Mouse (Mus musculus) c-Kit-positive CD71-negative TER-119-negative erythroid progenitor cells, embryonic 14.5 days (primary cell): Measurements from ENCODE around the gene Tgm6.

Experiments
- DNase-seq: peaks from one replicate; pipeline ENCODE4 v3.0.0-alpha.2; 2013; ENCODE audit warnings: low read depth

The Tgm6 gene

GRCm38 (mm10) chr2:130178706-130179506 lies 66.7 kb downstream of the Tgm6 start, which contains the start of gene Snrpb:
Gene Snrpb, minus strand, starts transcription at chr2:130179403.
- peak; percentile 85 for DNase-seq

- DNase-seq: no peak
Observed at GRCm38 (mm10) chr2:130179507-130180019, 67.3 kb downstream of the Tgm6 start.

- no peak for DNase-seq
Observed at GRCm38 (mm10) chr2:130188391-130188790, 76.2 kb downstream of the Tgm6 start.

GRCm38 (mm10) chr2:130194894-130195293 lies 82.7 kb downstream of the Tgm6 start, which contains the start of gene Tmc2:
Gene Tmc2, plus strand, starts transcription at chr2:130195194.
- no peak for DNase-seq

GRCm38 (mm10) chr2:130200961-130201360 lies 88.7 kb downstream of the Tgm6 start:
- DNase-seq: no peak
